Mouse (Mus musculus) c-Kit-negative CD71-positive TER-119-positive erythroid progenitor cells, embryonic 14.5 days (primary cell): ENCODE measurements at regions not wholly inside any gene's neighbourhood (a gene's known extent, or its start where the extent isn't known, plus 50 kb on each side); places are given as distances from the start of the nearest gene placed in this dataset.

Experiments used
- DNase-seq: peaks from one replicate; pipeline ENCODE4 v3.0.0-alpha.2; 2013; ENCODE audit warnings: low read depth, low spot score

GRCm38 (mm10) chr10:43748300-43748699, 153.2 kb downstream of the Qrsl1 start:
- DNase-seq, result no peak

GRCm38 (mm10) chr10:43749496-43750110, 151.9 kb downstream of the Qrsl1 start:
- DNase-seq, result no peak

- DNase-seq, result no peak
Observed at GRCm38 (mm10) chr10:43750401-43750800, 151.1 kb downstream of the Qrsl1 start.

- no peak for DNase-seq
Observed at GRCm38 (mm10) chr10:43750854-43751253, 150.7 kb downstream of the Qrsl1 start.

GRCm38 (mm10) chr10:43751881-43752675, 149.5 kb downstream of the Qrsl1 start:
- DNase-seq, result no peak

GRCm38 (mm10) chr10:43756881-43757565, 144.5 kb downstream of the Qrsl1 start:
- DNase-seq, result no peak

- DNase-seq, result no peak
Observed at GRCm38 (mm10) chr10:43758124-43759025, 143.2 kb downstream of the Qrsl1 start.

- no peak for DNase-seq
Observed at GRCm38 (mm10) chr10:43759186-43759905, 142.2 kb downstream of the Qrsl1 start.

GRCm38 (mm10) chr10:43759906-43760281, 141.7 kb downstream of the Qrsl1 start:
- DNase-seq, result no peak

- no peak for DNase-seq
Observed at GRCm38 (mm10) chr10:43761979-43762570, 139.5 kb downstream of the Qrsl1 start.

- DNase-seq, result no peak
Observed at GRCm38 (mm10) chr10:43764581-43764980, 137.0 kb downstream of the Qrsl1 start.

- peak; percentile 45 for DNase-seq
Observed at GRCm38 (mm10) chr10:43765275-43765674, 136.3 kb downstream of the Qrsl1 start.

- DNase-seq, result peak; percentile 43
Observed at GRCm38 (mm10) chr10:43765829-43766486, 135.6 kb downstream of the Qrsl1 start.

- no peak for DNase-seq
Observed at GRCm38 (mm10) chr10:43767961-43768726, 133.4 kb downstream of the Qrsl1 start.

GRCm38 (mm10) chr10:43769026-43769425, 132.5 kb downstream of the Qrsl1 start:
- DNase-seq, result no peak

- no peak for DNase-seq
Observed at GRCm38 (mm10) chr10:43775807-43776206, 125.7 kb downstream of the Qrsl1 start.

GRCm38 (mm10) chr10:43777612-43778600, 123.6 kb downstream of the Qrsl1 start:
- DNase-seq, result no peak

- DNase-seq, result no peak
Observed at GRCm38 (mm10) chr10:43780571-43780970, 121.0 kb downstream of the Qrsl1 start.
